Mouse (Mus musculus): ENCODE measurements around the gene Pcdh15. TPM values are rescaled to one million over a fixed set of nuclear protein-coding genes. Genes with fewer than 3 reads are reported as not detected.

The Pcdh15 gene
- polyA plus RNA-seq, 1 experiment from 2014 or later = 0.57 TPM

GRCm38 (mm10) chr10:73733246-73733645, 634.1 kb downstream of the Pcdh15 start:
- Histone ChIP-seq H3K36me3 (replicated peaks) (no peaks in the 10 kb centered on the region), H3K27ac (replicated peaks) (no peak overlapping the region), H3K4me1 (no peaks in the 10 kb centered on the region), H3K27me3 (replicated peaks; ENCODE audit: low read depth, poor library complexity, severe bottlenecking) (no peaks in the 10 kb centered on the region), H3K9me3 (no peaks in the 10 kb centered on the region), H3K4me3 (no peak overlapping the region)
- DNase-seq (ENCODE audit: low spot score) = no peak
- WGBS = 80% methylated on average over 7 of the region's 7 CpGs

GRCm38 (mm10) chr10:73749021-73749420, 649.9 kb downstream of the Pcdh15 start:
- H3K27ac ChIP-seq (replicated peaks) = no peak overlapping the region
- no peak for DNase-seq (ENCODE audit: low spot score)
- H3K36me3 ChIP-seq (replicated peaks) = no peaks in the 10 kb centered on the region
- no peaks in the 10 kb centered on the region for H3K4me1 ChIP-seq
- no peaks in the 10 kb centered on the region for H3K27me3 ChIP-seq (replicated peaks; ENCODE audit: low read depth, poor library complexity, severe bottlenecking)
- no peaks in the 10 kb centered on the region for H3K9me3 ChIP-seq
- H3K4me3 ChIP-seq = no peak overlapping the region
- WGBS = 69% methylated on average over 2 of the region's 2 CpGs

- WGBS = 60% methylated on average over 3 of the region's 3 CpGs
- no peak for DNase-seq (ENCODE audit: low spot score)
- H3K4me3 ChIP-seq = no peak overlapping the region
- H3K36me3 ChIP-seq (replicated peaks) = no peaks in the 10 kb centered on the region
- H3K27ac ChIP-seq (replicated peaks) = no peak overlapping the region
- no peaks in the 10 kb centered on the region for H3K27me3 ChIP-seq (replicated peaks; ENCODE audit: low read depth, poor library complexity, severe bottlenecking)
- H3K4me1 ChIP-seq = no peaks in the 10 kb centered on the region
- no peaks in the 10 kb centered on the region for H3K9me3 ChIP-seq
Measured at GRCm38 (mm10) chr10:73753876-73754275, 654.7 kb downstream of the Pcdh15 start.

- no peak for DNase-seq (ENCODE audit: low spot score)
- H3K36me3 ChIP-seq (replicated peaks) = no peaks in the 10 kb centered on the region
- H3K4me1 ChIP-seq = no peaks in the 10 kb centered on the region
- WGBS = 62% methylated on average over 4 of the region's 4 CpGs
- H3K9me3 ChIP-seq = no peaks in the 10 kb centered on the region
- no peak overlapping the region for H3K27ac ChIP-seq (replicated peaks)
- no peak overlapping the region for H3K4me3 ChIP-seq
- no peaks in the 10 kb centered on the region for H3K27me3 ChIP-seq (replicated peaks; ENCODE audit: low read depth, poor library complexity, severe bottlenecking)
Measured at GRCm38 (mm10) chr10:73782945-73783344, 683.8 kb downstream of the Pcdh15 start.

DNA sequence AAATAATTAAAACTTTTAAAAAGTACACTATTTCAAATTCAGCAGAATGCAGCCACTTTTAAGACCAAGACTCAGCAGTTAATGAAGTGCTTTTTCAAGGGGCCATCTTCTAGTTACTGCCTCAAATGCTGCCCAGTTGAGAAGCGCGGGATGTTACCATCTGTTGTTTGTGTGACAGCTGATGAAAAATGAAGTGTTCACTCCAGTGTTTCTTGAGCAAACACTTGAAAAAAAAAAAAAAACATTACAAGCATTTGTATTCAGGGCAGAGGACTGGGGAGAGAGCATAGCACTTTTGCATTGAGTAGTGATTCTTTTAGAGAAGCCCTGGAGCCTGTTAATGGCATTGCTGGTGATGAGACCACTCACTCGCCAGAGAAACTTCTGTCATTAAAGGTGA, 689.0 kb downstream of the Pcdh15 start:
- Histone ChIP-seq H3K36me3 (replicated peaks) (no peaks in the 10 kb centered on the region), H3K27me3 (replicated peaks; ENCODE audit: low read depth, poor library complexity, severe bottlenecking) (no peaks in the 10 kb centered on the region), H3K4me3 (no peak overlapping the region), H3K27ac (replicated peaks) (no peak overlapping the region), H3K4me1 (no peaks in the 10 kb centered on the region), H3K9me3 (no peaks in the 10 kb centered on the region)
- no peak for DNase-seq (ENCODE audit: low spot score)
- 73% methylated on average over 3 of the region's 3 CpGs for WGBS

- WGBS = 91% methylated on average over 4 of the region's 4 CpGs
- no peaks in the 10 kb centered on the region for H3K36me3 ChIP-seq (replicated peaks)
- no peaks in the 10 kb centered on the region for H3K27me3 ChIP-seq (replicated peaks; ENCODE audit: low read depth, poor library complexity, severe bottlenecking)
- H3K4me1 ChIP-seq = no peaks in the 10 kb centered on the region
- DNase-seq (ENCODE audit: low spot score) = no peak
- no peak overlapping the region for H3K4me3 ChIP-seq
- H3K27ac ChIP-seq (replicated peaks) = no peak overlapping the region
- H3K9me3 ChIP-seq = no peaks in the 10 kb centered on the region
Measured at GRCm38 (mm10) chr10:73805069-73805468, 705.9 kb downstream of the Pcdh15 start.

DNA sequence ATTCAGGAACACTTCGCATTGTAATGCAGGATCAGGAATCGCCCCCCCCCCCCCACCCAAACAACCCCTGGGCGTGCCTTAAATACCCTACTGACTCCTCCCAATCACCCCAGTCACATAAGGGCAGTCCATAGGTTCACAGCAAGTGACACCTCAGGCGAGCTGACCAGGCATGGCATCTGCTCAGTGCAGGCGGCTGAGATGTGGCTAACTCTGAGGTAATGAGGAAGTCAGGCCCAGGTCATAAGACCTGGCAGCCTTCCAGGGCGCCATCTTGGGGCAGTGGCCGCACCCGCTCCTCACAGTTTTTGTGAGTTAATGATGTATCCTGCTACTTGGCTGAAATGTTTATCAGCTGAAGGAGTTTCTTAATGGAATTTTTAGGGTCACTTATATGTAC, 713.2 kb downstream of the Pcdh15 start:
- Histone ChIP-seq H3K36me3 (replicated peaks) (no peaks in the 10 kb centered on the region), H3K9me3 (no peaks in the 10 kb centered on the region), H3K4me3 (no peak overlapping the region), H3K27me3 (replicated peaks; ENCODE audit: low read depth, poor library complexity, severe bottlenecking) (no peaks in the 10 kb centered on the region), H3K27ac (replicated peaks) (no peak overlapping the region), H3K4me1 (no peaks in the 10 kb centered on the region)
- 74% methylated on average over 8 of the region's 8 CpGs for WGBS
- no peak for DNase-seq (ENCODE audit: low spot score)

- no peaks in the 10 kb centered on the region for H3K36me3 ChIP-seq (replicated peaks)
- peak overlapping the region; percentile 18; the same call in 1 of the 2 replicates for H3K4me3 ChIP-seq
- H3K27ac ChIP-seq (replicated peaks) = no peak overlapping the region
- no peaks in the 10 kb centered on the region for H3K9me3 ChIP-seq
- peaks cover 8% of the 10 kb centered on the region for H3K4me1 ChIP-seq
- peak; percentile 27 for DNase-seq (ENCODE audit: low spot score)
- H3K27me3 ChIP-seq (replicated peaks; ENCODE audit: low read depth, poor library complexity, severe bottlenecking) = peaks cover 20% of the 10 kb centered on the region
- 35% methylated on average over 22 of the region's 22 CpGs for WGBS
Measured at GRCm38 (mm10) chr10:73821657-73822583, 722.8 kb downstream of the Pcdh15 start.

- Histone ChIP-seq H3K4me3 (no peak overlapping the region), H3K4me1 (peaks cover 8% of the 10 kb centered on the region), H3K9me3 (no peaks in the 10 kb centered on the region), H3K27ac (replicated peaks) (no peak overlapping the region), H3K36me3 (replicated peaks) (no peaks in the 10 kb centered on the region), H3K27me3 (replicated peaks; ENCODE audit: low read depth, poor library complexity, severe bottlenecking) (peaks cover 20% of the 10 kb centered on the region)
- WGBS = 58% methylated on average over 4 of the region's 4 CpGs
- DNase-seq (ENCODE audit: low spot score) = peak; percentile 11
Measured at GRCm38 (mm10) chr10:73823214-73823613, 724.1 kb downstream of the Pcdh15 start.

- H3K4me1 ChIP-seq = peaks cover 8% of the 10 kb centered on the region
- 53% methylated on average over 8 of the region's 8 CpGs for WGBS
- H3K4me3 ChIP-seq = no peak overlapping the region
- no peaks in the 10 kb centered on the region for H3K36me3 ChIP-seq (replicated peaks)
- no peak for DNase-seq (ENCODE audit: low spot score)
- no peak overlapping the region for H3K27ac ChIP-seq (replicated peaks)
- H3K27me3 ChIP-seq (replicated peaks; ENCODE audit: low read depth, poor library complexity, severe bottlenecking) = peaks cover 15% of the 10 kb centered on the region; the same call in 1 of the 2 replicates
- H3K9me3 ChIP-seq = no peaks in the 10 kb centered on the region
Measured at GRCm38 (mm10) chr10:73826354-73826753, 727.2 kb downstream of the Pcdh15 start.

DNA sequence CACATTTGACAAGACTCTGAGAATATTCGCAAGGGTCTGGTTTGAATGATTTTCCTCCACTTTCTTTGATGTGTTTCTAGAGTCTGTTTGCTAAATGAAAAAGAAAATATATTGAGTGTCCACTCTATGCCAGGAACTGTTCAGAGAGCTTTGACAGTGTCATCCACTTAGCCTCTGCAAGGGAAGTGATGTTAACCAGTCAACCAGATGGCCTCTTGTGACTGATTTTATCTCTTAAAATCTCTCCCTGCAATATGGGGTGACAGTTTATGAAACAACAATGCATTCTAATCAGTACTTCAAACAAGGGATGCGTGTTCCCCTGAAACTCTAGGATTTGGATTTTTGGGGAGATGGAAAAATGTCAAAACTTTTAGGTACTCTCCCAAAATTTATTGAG, 729.6 kb downstream of the Pcdh15 start:
- Histone ChIP-seq H3K9me3 (no peaks in the 10 kb centered on the region), H3K36me3 (replicated peaks) (no peaks in the 10 kb centered on the region), H3K4me1 (no peaks in the 10 kb centered on the region; the same call in 1 of the 2 replicates), H3K27me3 (replicated peaks; ENCODE audit: low read depth, poor library complexity, severe bottlenecking) (no peaks in the 10 kb centered on the region), H3K4me3 (no peak overlapping the region), H3K27ac (replicated peaks) (no peak overlapping the region)
- no peak for DNase-seq (ENCODE audit: low spot score)
- 85% methylated on average over 2 of the region's 2 CpGs for WGBS

GRCm38 (mm10) chr10:73844998-73845397, 745.9 kb downstream of the Pcdh15 start:
- no peak for DNase-seq (ENCODE audit: low spot score)
- H3K27ac ChIP-seq (replicated peaks) = no peak overlapping the region
- no peak overlapping the region for H3K4me3 ChIP-seq
- no peaks in the 10 kb centered on the region for H3K9me3 ChIP-seq
- WGBS = 80% methylated on average over 3 of the region's 3 CpGs
- H3K4me1 ChIP-seq = no peaks in the 10 kb centered on the region
- H3K36me3 ChIP-seq (replicated peaks) = no peaks in the 10 kb centered on the region
- no peaks in the 10 kb centered on the region for H3K27me3 ChIP-seq (replicated peaks; ENCODE audit: low read depth, poor library complexity, severe bottlenecking)

- Histone ChIP-seq H3K4me1 (no peaks in the 10 kb centered on the region), H3K4me3 (no peak overlapping the region), H3K27me3 (replicated peaks; ENCODE audit: low read depth, poor library complexity, severe bottlenecking) (no peaks in the 10 kb centered on the region), H3K9me3 (no peaks in the 10 kb centered on the region), H3K27ac (replicated peaks) (no peak overlapping the region), H3K36me3 (replicated peaks) (no peaks in the 10 kb centered on the region)
- 70% methylated on average over 4 of the region's 4 CpGs for WGBS
- no peak for DNase-seq (ENCODE audit: low spot score)
Measured at GRCm38 (mm10) chr10:73862181-73862580, 763.0 kb downstream of the Pcdh15 start.

Measured in embryonic facial prominence, embryonic 10.5 days (tissue).